Comparison of ENCODE assay signal across 8 mouse cellular contexts in genomic region chr4:126262119-126262807, GRCm38 (mm10). TPM values are rescaled to one million over a fixed set of nuclear protein-coding genes. Genes with fewer than 3 reads are reported as not detected.
DNase-seq lines count a peak whose midpoint lies in the region; ATAC-seq and TF ChIP-seq lines count a peak whose summit lies in the region.

Gene Trappc3, plus strand, starts transcription at chr4:126262325.

- WGBS in kidney, embryonic 14.5 days, result under 1% methylated on average over 46 of the region's 46 CpGs
- WGBS in limb, embryonic 15.5 days, result under 1% methylated on average over 46 of the region's 46 CpGs

- H3K9ac ChIP-seq in kidney, embryonic 14.5 days (ENCODE audit: low read depth, low read length), result peak within 1 kb of the TSS; percentile 76
- H3K9ac ChIP-seq in limb, embryonic 15.5 days, result peak within 1 kb of the TSS; percentile 80

- peak; percentile 99 for DNase-seq in A20 (ENCODE audit: low read depth, low spot score)
- DNase-seq in heart, adult 9 months (ENCODE audit: low spot score in 2 of 2), result peak; percentile 99 to 100
- peak; percentile 99 for DNase-seq in monocyte, adult 2 months (ENCODE audit: low read depth in 1 of 2, low spot score in 2 of 2)
- peak; percentile 99 for DNase-seq in spleen, postnatal 36 days (ENCODE audit: low spot score in 2 of 2)

- no peaks in the 10 kb centered on the region for H3K27me3 ChIP-seq in kidney, embryonic 14.5 days (ENCODE audit: control insufficient read depth, insufficient read depth, low read length)
- no peaks in the 10 kb centered on the region for H3K27me3 ChIP-seq in limb, embryonic 15.5 days

- TF ChIP-seq CTCF in bone marrow macrophage, adult 2 months (IDR thresholded peaks at IDR 0.05; ENCODE audit: low read depth, low read length), result peak; percentile 79
- TF ChIP-seq CTCF in embryonic fibroblast, embryonic 13.5 days (IDR thresholded peaks at IDR 0.05; ENCODE audit: borderline replicate concordance, insufficient read depth, low read length), result peak; percentile 87

- H3K9me3 ChIP-seq in kidney, embryonic 14.5 days (ENCODE audit: control insufficient read depth, low read length), result no peaks in the 10 kb centered on the region
- no peaks in the 10 kb centered on the region for H3K9me3 ChIP-seq in limb, embryonic 15.5 days

- H3K4me1 ChIP-seq in bone marrow macrophage, adult 2 months (ENCODE audit: control insufficient read depth, insufficient read depth, low read length), result peaks cover 33% of the 10 kb centered on the region
- H3K4me1 ChIP-seq in embryonic fibroblast, embryonic 13.5 days (ENCODE audit: control insufficient read depth, insufficient read depth, low read length), result peaks cover 14% of the 10 kb centered on the region
- H3K4me1 ChIP-seq in kidney, embryonic 14.5 days (ENCODE audit: control insufficient read depth, insufficient read depth, low read length), result peaks cover 38% of the 10 kb centered on the region
- H3K4me1 ChIP-seq in limb, embryonic 15.5 days, result peaks cover 53% of the 10 kb centered on the region

- peak within 1 kb of the TSS; percentile 88 for H3K4me3 ChIP-seq in bone marrow macrophage, adult 2 months (ENCODE audit: insufficient read depth, low read length)
- H3K4me3 ChIP-seq in embryonic fibroblast, embryonic 13.5 days (ENCODE audit: insufficient read depth, low read length), result peak within 1 kb of the TSS; percentile 84
- peak within 1 kb of the TSS; percentile 79 for H3K4me3 ChIP-seq in kidney, embryonic 14.5 days (ENCODE audit: low read length)
- peak within 1 kb of the TSS; percentile 73 for H3K4me3 ChIP-seq in limb, embryonic 15.5 days

- TF ChIP-seq POLR2A in bone marrow macrophage, adult 2 months (IDR thresholded peaks at IDR 0.05; ENCODE audit: borderline replicate concordance, low read depth, low read length), result no peak
- peak; percentile 71 for TF ChIP-seq POLR2A in embryonic fibroblast, embryonic 13.5 days (IDR thresholded peaks at IDR 0.05; ENCODE audit: low read depth, low read length)

- H3K36me3 ChIP-seq in kidney, embryonic 14.5 days (ENCODE audit: control insufficient read depth, insufficient read depth, low read length), result no peaks in the 10 kb centered on the region
- H3K36me3 ChIP-seq in limb, embryonic 15.5 days, result peaks cover 10% of the 10 kb centered on the region; the same call in 1 of the 2 replicates

- peak; percentile 92 for ATAC-seq in kidney, embryonic 14.5 days (ENCODE audit: low FRiP score, low TSS enrichment)
- ATAC-seq in limb, embryonic 15.5 days (ENCODE audit: insufficient number of reproducible peaks, low FRiP score, low TSS enrichment, low read depth), result peak; percentile 93

- H3K27ac ChIP-seq in bone marrow macrophage, adult 2 months (ENCODE audit: insufficient read depth, low read depth, low read length), result peak within 1 kb of the TSS; percentile 96
- H3K27ac ChIP-seq in embryonic fibroblast, embryonic 13.5 days (ENCODE audit: insufficient read depth, low read length), result peak within 1 kb of the TSS; percentile 97
- H3K27ac ChIP-seq in kidney, embryonic 14.5 days (ENCODE audit: low read depth, low read length), result peak within 1 kb of the TSS; percentile 93
- peak within 1 kb of the TSS; percentile 92 for H3K27ac ChIP-seq in limb, embryonic 15.5 days

- peak within 1 kb of the TSS; percentile 62 for H3K4me2 ChIP-seq in kidney, embryonic 14.5 days (replicated peaks; ENCODE audit: low read depth, low read length)
- peak within 1 kb of the TSS; percentile 72 for H3K4me2 ChIP-seq in limb, embryonic 15.5 days

RNA-seq across cellular contexts. Expression of gene Trappc3, which starts in this region (rescaled TPM):
- polyA plus RNA-seq in bone marrow macrophage, adult 2 months (2012; ENCODE audit: insufficient read depth, insufficient read length, missing spikeins), result 69.6 and 79.6 TPM in 2 replicates
- polyA plus RNA-seq in embryonic fibroblast, embryonic 13.5 days (2011; ENCODE audit: insufficient read length, low read depth, missing spikeins), result 96.6 and 102 TPM in 2 replicates
- 19.7 and 68.6 TPM in 2 replicates for polyA plus RNA-seq in kidney, embryonic 14.5 days (2014; fragmentation: Nextera tagmentation; extraction: Ambion mirVana)
- 120 and 128 TPM in 2 replicates for polyA plus RNA-seq in limb, embryonic 15.5 days (2015; fragmentation: Nextera tagmentation; extraction: Ambion mirVana)

Comparison
In these comparisons a context has a peak if more than half of its experiments do, and no peak if none do; other contexts are left out.
1. Peak in every context shown above with its lines: DNase-seq, ATAC-seq, H3K4me3 ChIP-seq and H3K27ac ChIP-seq.